Mouse (Mus musculus) hindbrain, embryonic 14.5 days (tissue): ENCODE data around the gene Duxf3. TPM values are rescaled to one million over a fixed set of nuclear protein-coding genes. Genes with fewer than 3 reads are reported as not detected.
A peak's percentile ranks its signal among the peaks of the same experiment; 100 is the strongest.
"Not testable (repeated sequence)": the region's sequence is repeated elsewhere in the genome, so short reads cannot be mapped to it uniquely, and the experiment has no call there.

Source experiments
- ATAC-seq: fragments of 200-750 bp; cut with Nextera tagmentation; 2 replicates; pipeline ENCODE4 v1.8.0; 2017; ENCODE audit warnings: moderate number of reproducible peaks, mild to moderate bottlenecking, moderate TSS enrichment, moderate library complexity; ENCODE audit not compliant: low FRiP score
- DNase-seq: peaks from one replicate; pipeline ENCODE4 v3.0.0-alpha.2; 2015; ENCODE audit warnings: low spot score
- H3K27ac ChIP-seq: fragments of 300-500 bp; sonication (generic); 2 replicates; pipeline ENCODE4 v1.5.1; 2014; ENCODE audit warnings: mild to moderate bottlenecking, moderate library complexity
- H3K27me3 ChIP-seq: fragments of 300-500 bp; sonication (generic); 2 replicates; pipeline ENCODE4 v1.6.1; 2014; ENCODE audit warnings: mild to moderate bottlenecking, low read length, mixed read lengths; ENCODE audit not compliant: control insufficient read depth, insufficient read depth
- H3K36me3 ChIP-seq: fragments of 300-500 bp; sonication (generic); replicated peaks from 2 replicates; pipeline ENCODE4 v1.6.1; 2014; ENCODE audit not compliant: control insufficient read depth, insufficient read depth
- H3K4me1 ChIP-seq: fragments of 300-500 bp; sonication (generic); replicated peaks from 2 replicates; pipeline ENCODE4 v1.6.1; 2014; ENCODE audit warnings: antibody characterized with exemption, low read length, mixed read lengths; ENCODE audit not compliant: control insufficient read depth, insufficient read depth
- H3K4me2 ChIP-seq: fragments of 300-500 bp; sonication (generic); replicated peaks from 2 replicates; pipeline ENCODE4 v1.6.1; 2014; ENCODE audit warnings: mild to moderate bottlenecking, moderate library complexity
- H3K4me3 ChIP-seq: fragments of 300-500 bp; sonication (generic); replicated peaks from 2 replicates; pipeline ENCODE4 v1.5.1; 2014; ENCODE audit warnings: mild to moderate bottlenecking, low read length
- H3K9ac ChIP-seq: fragments of 300-500 bp; sonication (generic); 2 replicates; pipeline ENCODE4 v1.6.1; 2014
- H3K9me3 ChIP-seq: fragments of 300-500 bp; sonication (generic); 2 replicates; pipeline ENCODE4 v1.6.1; 2016; ENCODE audit warnings: low read length; ENCODE audit not compliant: control insufficient read depth
- WGBS: fragments of 180-500 bp; shearing (Covaris S2); extraction: QIAGEN DNeasy Blood & Tissue Kit; methylation state at CpG from one replicate; pipeline ENCODE4 v1.1.7; 2014; 5-methylcytosine and 5-hydroxymethylcytosine counted together
- polyA plus RNA-seq: library from polyadenylated mRNA; unstranded; fragments of >200 nt; fragmentation: Nextera tagmentation; extraction: Ambion mirVana; gene quantifications from 2 replicates; pipeline ENCODE4 v1.2.1, GENCODE M21; 2014

The Duxf3 gene
- not detected in 2 replicates for polyA plus RNA-seq

- ATAC-seq = peak; percentile 46
Measured at GRCm38 (mm10) chr10:58232641-58232969, at the start of gene Duxf3. TSS of gene Duxf3 (minus strand) at chr10:58232675.

GRCm38 (mm10) chr10:58282238-58282637 lies 49.8 kb upstream of the Duxf3 start:
- Histone ChIP-seq H3K4me1 (no peaks in the 10 kb centered on the region), H3K9me3 (no peaks in the 10 kb centered on the region), H3K27me3 (no peaks in the 10 kb centered on the region), H3K4me3 (no peak overlapping the region), H3K4me2 (no peak overlapping the region), H3K36me3 (peaks cover 82% of the 10 kb centered on the region), H3K9ac (no peak overlapping the region), H3K27ac (no peak overlapping the region)
- WGBS = 97% methylated on average over 7 of the region's 7 CpGs
- no peak for ATAC-seq
- DNase-seq = no peak

More at GRCm38 (mm10) chr10:58232641-58232969, at the start of gene Duxf3:
- H3K9ac ChIP-seq, H3K36me3 ChIP-seq, H3K27me3 ChIP-seq, H3K27ac ChIP-seq, DNase-seq, H3K4me2 ChIP-seq, H3K4me1 ChIP-seq, H3K4me3 ChIP-seq: not testable (repeated sequence)
- 84% methylated on average over 6 of the region's 8 CpGs for WGBS
- peaks cover 13% of the 10 kb centered on the region for H3K9me3 ChIP-seq

- Histone ChIP-seq H3K9ac (no peak overlapping the region), H3K27ac (no peak overlapping the region), H3K4me1 (peaks cover 14% of the 10 kb centered on the region), H3K9me3 (no peaks in the 10 kb centered on the region), H3K27me3 (no peaks in the 10 kb centered on the region), H3K36me3 (peaks cover 49% of the 10 kb centered on the region), H3K4me3 (no peak overlapping the region), H3K4me2 (no peak overlapping the region)
- 82% methylated on average over 5 of the region's 5 CpGs for WGBS
- DNase-seq = no peak
- no peak for ATAC-seq
Measured at GRCm38 (mm10) chr10:58258466-58258865, 26.0 kb upstream of the Duxf3 start.

DNA sequence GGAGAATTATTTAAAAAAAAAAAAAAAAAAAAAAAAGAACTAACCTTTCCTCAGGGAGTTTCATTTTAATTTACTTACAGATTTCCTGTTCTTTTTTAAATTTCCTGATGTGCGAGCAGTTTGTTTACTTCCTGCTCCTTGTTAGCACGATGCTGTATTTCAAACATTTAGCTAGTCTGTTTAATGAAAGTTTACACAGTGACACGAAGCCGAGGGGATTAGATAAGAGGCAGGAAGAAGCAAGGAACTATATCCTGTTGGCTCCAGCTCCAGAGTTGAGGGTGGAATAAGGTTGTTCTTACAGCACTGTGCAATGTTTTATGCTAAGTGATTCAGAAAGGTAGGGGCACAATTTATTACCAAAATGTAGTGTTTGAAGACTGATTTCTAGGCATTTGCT lies 23.5 kb upstream of the Duxf3 start:
- WGBS = 11% methylated on average over 4 of the region's 4 CpGs
- H3K4me1 ChIP-seq = peaks cover 14% of the 10 kb centered on the region
- peaks cover 31% of the 10 kb centered on the region for H3K36me3 ChIP-seq
- H3K27ac ChIP-seq = peak overlapping the region; percentile 81; the same call in 1 of the 2 replicates
- H3K4me2 ChIP-seq = peak overlapping the region; percentile 63
- no peaks in the 10 kb centered on the region for H3K27me3 ChIP-seq
- H3K4me3 ChIP-seq = peak overlapping the region; percentile 90
- DNase-seq (no peak), ATAC-seq (no peak)
- H3K9ac ChIP-seq = peak overlapping the region; percentile 87
- H3K9me3 ChIP-seq = no peaks in the 10 kb centered on the region

GRCm38 (mm10) chr10:58255213-58255892 lies 22.9 kb upstream of the Duxf3 start, which contains the start of gene Gcc2:
TSS of gene Gcc2 (plus strand) at chr10:58255497.
- H3K9me3 ChIP-seq = no peaks in the 10 kb centered on the region
- WGBS = 0% methylated on average over 49 of the region's 58 CpGs
- H3K4me2 ChIP-seq = peak within 1 kb of the TSS; percentile 63
- ATAC-seq = peak; percentile 99
- peak within 1 kb of the TSS; percentile 90 for H3K4me3 ChIP-seq
- peak within 1 kb of the TSS; percentile 87 for H3K9ac ChIP-seq
- H3K27ac ChIP-seq = peak within 1 kb of the TSS; percentile 81
- peak; percentile 95 for DNase-seq
- peaks cover 14% of the 10 kb centered on the region for H3K4me1 ChIP-seq
- no peaks in the 10 kb centered on the region for H3K27me3 ChIP-seq
- peaks cover 26% of the 10 kb centered on the region for H3K36me3 ChIP-seq

DNA sequence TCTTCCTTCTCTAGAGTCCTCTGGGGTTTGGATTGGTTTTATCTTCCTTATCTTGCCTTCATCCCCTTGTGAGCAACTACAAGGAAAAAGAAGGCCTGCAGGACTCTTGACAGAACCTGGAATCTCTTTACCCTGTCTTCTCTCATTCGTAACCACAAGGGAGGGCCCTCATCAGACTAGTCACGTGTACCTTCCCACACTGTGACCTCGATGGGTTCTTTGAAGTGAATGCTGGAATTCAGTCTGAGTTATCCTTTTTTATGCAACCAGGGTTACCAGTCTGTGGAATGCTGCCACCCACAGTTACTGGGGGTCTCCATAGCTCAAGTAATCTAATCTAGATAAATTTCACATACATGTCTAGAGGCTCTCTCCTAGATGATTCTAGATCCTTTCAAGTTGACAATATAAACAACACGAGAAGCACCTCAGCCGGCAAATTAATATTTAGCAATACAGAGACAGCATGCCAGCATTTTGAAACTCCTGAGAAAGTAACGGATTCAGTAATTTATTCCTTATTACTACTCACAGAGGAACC lies 22.2 kb upstream of the Duxf3 start:
- H3K27me3 ChIP-seq = no peaks in the 10 kb centered on the region
- peak overlapping the region; percentile 90 for H3K4me3 ChIP-seq
- DNase-seq = peak; percentile 30
- no peaks in the 10 kb centered on the region for H3K9me3 ChIP-seq
- H3K36me3 ChIP-seq = peaks cover 20% of the 10 kb centered on the region
- ATAC-seq = 0 out of 2 replicates have a peak, but pooled peaks have one; percentile 14
- peak overlapping the region; percentile 63 for H3K4me2 ChIP-seq
- no peak overlapping the region for H3K27ac ChIP-seq
- 28% methylated on average over 6 of the region's 6 CpGs for WGBS
- peak overlapping the region; percentile 87 for H3K9ac ChIP-seq
- peaks cover 14% of the 10 kb centered on the region for H3K4me1 ChIP-seq

DNA sequence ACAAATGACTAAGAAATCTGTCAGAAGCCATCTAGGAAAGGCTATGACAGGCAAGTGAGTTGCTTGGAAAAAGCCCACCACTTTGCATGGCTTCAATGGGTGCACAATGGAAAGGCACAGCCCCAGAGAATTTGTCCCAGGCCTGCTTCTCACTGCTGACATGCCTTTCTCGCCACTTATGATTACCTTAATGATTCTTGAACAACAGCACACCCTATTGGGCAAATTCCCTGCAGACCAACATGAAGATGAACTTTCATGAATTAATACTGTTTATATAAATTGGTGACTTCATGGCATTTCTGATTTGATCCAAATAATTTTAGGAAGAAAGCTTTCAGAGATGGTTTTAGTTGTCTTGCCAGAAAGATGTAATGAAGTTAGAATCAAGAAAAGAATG lies 17.1 kb upstream of the Duxf3 start:
- ATAC-seq = no peak
- Histone ChIP-seq H3K4me1 (peaks cover 2% of the 10 kb centered on the region), H3K36me3 (no peaks in the 10 kb centered on the region), H3K9me3 (no peaks in the 10 kb centered on the region), H3K4me3 (no peak overlapping the region), H3K9ac (no peak overlapping the region), H3K27me3 (no peaks in the 10 kb centered on the region), H3K27ac (no peak overlapping the region), H3K4me2 (no peak overlapping the region)
- WGBS = 15% methylated on average over 1 of the region's 1 CpGs
- no peak for DNase-seq

DNA sequence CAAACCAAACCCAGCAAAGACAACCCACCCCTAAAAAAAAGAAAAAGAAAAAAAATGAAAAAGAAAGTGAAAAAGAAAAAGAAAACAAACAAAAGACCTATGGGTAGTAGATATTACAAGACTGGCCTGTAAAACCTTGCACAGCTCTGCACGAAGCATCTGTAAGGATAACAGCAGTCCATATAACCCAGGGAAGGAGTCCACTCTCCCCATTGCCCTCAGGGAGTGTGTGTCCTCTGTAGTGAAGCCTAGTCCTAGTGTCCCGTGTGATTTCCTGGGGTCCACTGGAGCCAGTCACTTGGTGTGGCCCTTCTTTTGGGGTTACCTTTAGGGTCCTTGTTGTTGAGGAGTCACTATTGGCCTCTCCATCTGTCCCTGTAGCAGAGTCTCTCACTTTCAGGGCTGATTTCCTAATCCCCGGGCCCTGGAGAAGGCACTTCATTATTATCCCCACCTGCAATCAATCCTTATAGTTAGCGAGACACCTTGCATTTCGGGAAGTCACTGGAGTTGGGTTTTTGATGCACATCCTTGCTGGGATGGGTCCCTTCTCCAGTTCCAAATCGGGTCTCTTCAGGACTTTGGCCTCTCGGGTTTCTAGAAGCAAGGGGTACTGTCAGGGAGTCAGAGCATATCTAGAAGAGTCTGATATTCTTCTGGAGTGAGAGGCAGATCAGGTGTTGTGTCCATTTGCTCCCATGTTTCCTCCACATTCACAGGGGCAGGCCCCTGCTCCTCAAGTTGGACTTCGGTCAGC lies 6.7 kb upstream of the Duxf3 start:
- 89% methylated on average over 8 of the region's 8 CpGs for WGBS
- not testable (repeated sequence) for H3K9me3 ChIP-seq, H3K4me1 ChIP-seq, H3K9ac ChIP-seq, H3K4me2 ChIP-seq, H3K4me3 ChIP-seq, H3K36me3 ChIP-seq, DNase-seq, H3K27me3 ChIP-seq, H3K27ac ChIP-seq
- peak; percentile 89 for ATAC-seq

- H3K4me3 ChIP-seq = no peak within 1 kb of the TSS
- H3K4me1 ChIP-seq = no peaks in the 10 kb centered on the region
- H3K4me2 ChIP-seq = no peak within 1 kb of the TSS
- H3K36me3 ChIP-seq = no peaks in the 10 kb centered on the region
- no peak within 1 kb of the TSS for H3K27ac ChIP-seq
- no peak within 1 kb of the TSS for H3K9ac ChIP-seq
- H3K27me3 ChIP-seq = no peaks in the 10 kb centered on the region
- DNase-seq (no peak), ATAC-seq (no peak)
- peaks cover 16% of the 10 kb centered on the region for H3K9me3 ChIP-seq
- WGBS = 94% methylated on average over 10 of the region's 10 CpGs
Measured at GRCm38 (mm10) chr10:58236613-58237012, 4.1 kb upstream of the Duxf3 start, which contains the start of gene Gm4981. TSS of gene Gm4981 (minus strand) at chr10:58236701.
